Mouse (Mus musculus): ENCODE data around the gene Nhej1. TPM values are rescaled to one million over a fixed set of nuclear protein-coding genes. Genes with fewer than 3 reads are reported as not detected.

The Nhej1 gene
- polyA plus RNA-seq, 1 experiment = 5.5 TPM

DNA sequence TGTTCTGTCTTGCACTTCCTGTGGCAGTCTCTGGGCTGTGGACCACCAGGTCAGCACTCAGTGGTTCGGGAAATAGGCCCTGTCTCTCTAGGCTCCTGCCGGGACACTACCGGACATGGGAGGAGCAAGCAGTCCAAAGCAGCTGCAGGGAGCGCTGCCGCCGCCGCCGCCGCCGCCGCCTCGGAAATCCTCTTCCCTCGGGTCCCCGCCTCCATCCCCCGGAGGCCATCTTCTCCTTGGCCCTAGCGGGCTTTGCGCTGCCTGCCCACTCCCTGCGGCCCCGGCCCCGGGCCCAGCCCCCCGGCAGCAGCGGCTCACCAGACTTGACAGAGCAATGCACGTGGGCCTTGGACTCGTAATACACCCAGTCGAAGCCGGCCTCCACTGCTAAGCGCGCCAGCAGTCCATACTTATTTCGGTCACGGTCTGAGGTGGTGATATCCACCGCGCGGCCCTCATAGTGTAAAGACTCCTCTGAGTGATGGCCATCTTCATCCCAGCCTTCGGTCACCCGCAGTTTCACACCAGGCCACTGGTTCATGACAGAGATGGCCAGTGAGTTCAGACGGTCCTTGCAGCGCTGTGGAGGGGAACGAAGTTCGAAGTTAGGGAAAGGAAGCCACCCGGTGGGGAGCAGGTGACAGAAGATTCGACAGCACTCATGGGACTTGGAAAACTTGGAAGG, 176.9 kb downstream of the Nhej1 start:
- DNase-seq = no peak
- WGBS = 3% methylated on average over 41 of the region's 41 CpGs
- peaks cover 8% of the 10 kb centered on the region; the same call in 1 of the 2 replicates for H3K27me3 ChIP-seq (ENCODE audit: control insufficient read depth, insufficient read depth, low read length)
- no peaks in the 10 kb centered on the region for H3K4me1 ChIP-seq (replicated peaks; ENCODE audit: control insufficient read depth, insufficient read depth, low read length)
- no peaks in the 10 kb centered on the region for H3K36me3 ChIP-seq (ENCODE audit: control insufficient read depth, insufficient read depth, low read length)
- no peak overlapping the region for H3K4me3 ChIP-seq (ENCODE audit: control insufficient read depth, insufficient read depth, low read length)
- no peak overlapping the region for H3K27ac ChIP-seq (ENCODE audit: control insufficient read depth, insufficient read depth, low read length)
- TF ChIP-seq POLR2A (IDR thresholded peaks at IDR 0.05; ENCODE audit: control insufficient read depth, extremely low read depth, insufficient read depth, low read length, poor library complexity) = no peak
- no peak for TF ChIP-seq CTCF (IDR thresholded peaks at IDR 0.05; ENCODE audit: borderline replicate concordance, control insufficient read depth, extremely low read depth, insufficient read depth, low read length, poor library complexity)

GRCm38 (mm10) chr1:74941651-74942360, 183.2 kb downstream of the Nhej1 start:
- TF ChIP-seq CTCF (IDR thresholded peaks at IDR 0.05; ENCODE audit: borderline replicate concordance, control insufficient read depth, extremely low read depth, insufficient read depth, low read length, poor library complexity) (no peak), POLR2A (IDR thresholded peaks at IDR 0.05; ENCODE audit: control insufficient read depth, extremely low read depth, insufficient read depth, low read length, poor library complexity) (no peak)
- Histone ChIP-seq H3K4me3 (ENCODE audit: control insufficient read depth, insufficient read depth, low read length) (no peak overlapping the region), H3K27me3 (ENCODE audit: control insufficient read depth, insufficient read depth, low read length) (no peaks in the 10 kb centered on the region; the same call in 1 of the 2 replicates), H3K27ac (ENCODE audit: control insufficient read depth, insufficient read depth, low read length) (no peak overlapping the region), H3K4me1 (replicated peaks; ENCODE audit: control insufficient read depth, insufficient read depth, low read length) (no peaks in the 10 kb centered on the region), H3K36me3 (ENCODE audit: control insufficient read depth, insufficient read depth, low read length) (no peaks in the 10 kb centered on the region)
- WGBS = 64% methylated on average over 12 of the region's 12 CpGs
- DNase-seq = no peak

DNA sequence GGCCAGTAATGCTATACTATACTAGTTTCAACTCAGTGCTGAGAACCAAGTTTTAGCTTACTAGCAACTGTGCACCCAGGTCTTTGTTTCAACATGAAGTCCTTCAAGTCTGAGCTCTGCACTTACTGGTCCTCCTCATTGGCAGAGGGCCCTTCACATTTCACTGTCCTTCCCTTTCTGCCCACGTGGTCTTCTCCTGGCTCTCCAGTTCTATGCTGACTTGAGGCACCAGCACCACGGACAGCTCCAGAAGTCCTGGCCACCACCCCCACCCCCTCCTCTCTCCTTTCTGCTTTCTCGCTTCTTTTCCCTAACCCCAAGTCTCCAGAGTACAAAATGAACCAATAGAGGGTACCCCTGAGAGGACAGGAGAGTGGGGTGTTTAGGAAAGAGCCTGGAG, 185.2 kb downstream of the Nhej1 start:
- Histone ChIP-seq H3K36me3 (ENCODE audit: control insufficient read depth, insufficient read depth, low read length) (no peaks in the 10 kb centered on the region), H3K4me3 (ENCODE audit: control insufficient read depth, insufficient read depth, low read length) (no peak overlapping the region), H3K27ac (ENCODE audit: control insufficient read depth, insufficient read depth, low read length) (no peak overlapping the region), H3K27me3 (ENCODE audit: control insufficient read depth, insufficient read depth, low read length) (peaks cover 3% of the 10 kb centered on the region; the same call in 1 of the 2 replicates), H3K4me1 (replicated peaks; ENCODE audit: control insufficient read depth, insufficient read depth, low read length) (no peaks in the 10 kb centered on the region)
- DNase-seq = no peak
- no peak for TF ChIP-seq CTCF (IDR thresholded peaks at IDR 0.05; ENCODE audit: borderline replicate concordance, control insufficient read depth, extremely low read depth, insufficient read depth, low read length, poor library complexity)
- no peak for TF ChIP-seq POLR2A (IDR thresholded peaks at IDR 0.05; ENCODE audit: control insufficient read depth, extremely low read depth, insufficient read depth, low read length, poor library complexity)
- 12% methylated on average over 3 of the region's 3 CpGs for WGBS

- Histone ChIP-seq H3K4me3 (ENCODE audit: control insufficient read depth, insufficient read depth, low read length) (no peak overlapping the region), H3K27me3 (ENCODE audit: control insufficient read depth, insufficient read depth, low read length) (peaks cover 3% of the 10 kb centered on the region; the same call in 1 of the 2 replicates), H3K36me3 (ENCODE audit: control insufficient read depth, insufficient read depth, low read length) (no peaks in the 10 kb centered on the region), H3K4me1 (replicated peaks; ENCODE audit: control insufficient read depth, insufficient read depth, low read length) (no peaks in the 10 kb centered on the region), H3K27ac (ENCODE audit: control insufficient read depth, insufficient read depth, low read length) (no peak overlapping the region)
- no peak for DNase-seq
- WGBS = 58% methylated on average over 12 of the region's 12 CpGs
- no peak for TF ChIP-seq CTCF (IDR thresholded peaks at IDR 0.05; ENCODE audit: borderline replicate concordance, control insufficient read depth, extremely low read depth, insufficient read depth, low read length, poor library complexity)
- no peak for TF ChIP-seq POLR2A (IDR thresholded peaks at IDR 0.05; ENCODE audit: control insufficient read depth, extremely low read depth, insufficient read depth, low read length, poor library complexity)
These were observed 188.7 kb downstream of the Nhej1 start for GRCm38 (mm10) chr1:74936221-74936830.

DNA sequence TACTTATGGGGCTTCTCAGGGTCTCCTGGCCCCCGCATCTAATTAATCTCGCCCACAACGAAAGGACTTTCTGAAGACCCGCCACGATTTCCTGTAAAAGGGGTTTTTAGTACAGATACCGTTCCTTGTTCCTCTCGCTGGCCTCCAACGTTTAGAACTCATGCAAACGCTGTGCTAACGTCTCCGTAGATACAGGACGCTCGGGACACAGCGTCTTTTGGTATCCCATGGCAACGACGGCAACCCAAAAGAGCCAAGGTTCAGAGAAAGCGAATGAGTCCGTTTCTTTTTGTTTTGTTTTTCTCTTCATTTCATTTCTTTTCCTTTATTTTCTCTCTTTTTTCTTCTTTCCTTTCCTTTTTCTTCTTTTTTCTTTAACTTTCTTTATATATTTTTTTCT, 189.6 kb downstream of the Nhej1 start, which contains the start of gene Cfap65:
TSS of gene Cfap65 (minus strand) at position 198 of the 400 bp plus-strand sequence.
- no peak within 1 kb of the TSS for H3K4me3 ChIP-seq (ENCODE audit: control insufficient read depth, insufficient read depth, low read length)
- H3K36me3 ChIP-seq (ENCODE audit: control insufficient read depth, insufficient read depth, low read length) = no peaks in the 10 kb centered on the region
- no peak within 1 kb of the TSS for H3K27ac ChIP-seq (ENCODE audit: control insufficient read depth, insufficient read depth, low read length)
- WGBS = 3% methylated on average over 18 of the region's 18 CpGs
- H3K27me3 ChIP-seq (ENCODE audit: control insufficient read depth, insufficient read depth, low read length) = peaks cover 3% of the 10 kb centered on the region; the same call in 1 of the 2 replicates
- H3K4me1 ChIP-seq (replicated peaks; ENCODE audit: control insufficient read depth, insufficient read depth, low read length) = no peaks in the 10 kb centered on the region
- TF ChIP-seq POLR2A (IDR thresholded peaks at IDR 0.05; ENCODE audit: control insufficient read depth, extremely low read depth, insufficient read depth, low read length, poor library complexity) (no peak), CTCF (IDR thresholded peaks at IDR 0.05; ENCODE audit: borderline replicate concordance, control insufficient read depth, extremely low read depth, insufficient read depth, low read length, poor library complexity) (no peak)
- DNase-seq = no peak

GRCm38 (mm10) chr1:74927621-74928296, 197.2 kb downstream of the Nhej1 start:
- Histone ChIP-seq H3K27me3 (ENCODE audit: control insufficient read depth, insufficient read depth, low read length) (no peaks in the 10 kb centered on the region), H3K36me3 (ENCODE audit: control insufficient read depth, insufficient read depth, low read length) (no peaks in the 10 kb centered on the region), H3K27ac (ENCODE audit: control insufficient read depth, insufficient read depth, low read length) (no peak overlapping the region), H3K4me3 (ENCODE audit: control insufficient read depth, insufficient read depth, low read length) (no peak overlapping the region), H3K4me1 (replicated peaks; ENCODE audit: control insufficient read depth, insufficient read depth, low read length) (no peaks in the 10 kb centered on the region)
- 90% methylated on average over 9 of the region's 9 CpGs for WGBS
- TF ChIP-seq CTCF (IDR thresholded peaks at IDR 0.05; ENCODE audit: borderline replicate concordance, control insufficient read depth, extremely low read depth, insufficient read depth, low read length, poor library complexity) = no peak
- TF ChIP-seq POLR2A (IDR thresholded peaks at IDR 0.05; ENCODE audit: control insufficient read depth, extremely low read depth, insufficient read depth, low read length, poor library complexity) = no peak
- no peak for DNase-seq
